Mouse (Mus musculus): ENCODE data around the gene Mtln. TPM values are rescaled to one million over a fixed set of nuclear protein-coding genes. Genes with fewer than 3 reads are reported as not detected.

Gene Mtln
- 1 to 10 TPM in 17 of 26 experiments, not detected in 9; 1.2 to 6.9 (median 2.2) TPM for total RNA-seq (2018; cell fraction: chromatin; rRNA removed)
- total RNA-seq (2018; cell fraction: cytosol; rRNA removed): 10 to 100 TPM; 20.0 to 33.9 (median 28.5) TPM
- 10 to 100 TPM in 6 of 26 experiments, 1 to 10 TPM in 20; 1.7 to 14.7 (median 6.1) TPM for total RNA-seq (2018; cell fraction: nucleus; rRNA removed)
- polyA plus RNA-seq (2018): 13.5 to 46.6 TPM (median 24.9 TPM) in 3 replicates

GRCm38 (mm10) chr2:127791919-127792603, at the start of gene Mtln:
Gene Mtln, minus strand, starts transcription at chr2:127792488.
- WGBS (ENCODE audit: missing documents): 0% methylated on average over 37 of the region's 37 CpGs
- no peaks in the 10 kb centered on the region for H3K36me3 ChIP-seq (ENCODE audit: inconsistent target)

GRCm38 (mm10) chr2:127841402-127841801, 49.1 kb upstream of the Mtln start:
- H3K79me2 ChIP-seq (ENCODE audit: inconsistent target): no peaks in the 10 kb centered on the region
- no peak overlapping the region for H3K27ac ChIP-seq
- no peaks in the 10 kb centered on the region for H3K36me3 ChIP-seq (ENCODE audit: inconsistent target)
- 100% methylated on average over 1 of the region's 1 CpGs for WGBS (ENCODE audit: missing documents)
- no peak overlapping the region for H3K4me3 ChIP-seq (ENCODE audit: inconsistent target)

More at GRCm38 (mm10) chr2:127791919-127792603, at the start of gene Mtln:
- H3K4me3 ChIP-seq (ENCODE audit: inconsistent target): peak within 1 kb of the TSS; percentile 60
- H3K79me2 ChIP-seq (ENCODE audit: inconsistent target): peaks cover 8% of the 10 kb centered on the region; the same call in 1 of the 2 replicates
- H3K27ac ChIP-seq: peak within 1 kb of the TSS; percentile 27; the same call in 1 of the 2 replicates

GRCm38 (mm10) chr2:127839425-127839824, 47.1 kb upstream of the Mtln start:
- Histone ChIP-seq H3K79me2 (ENCODE audit: inconsistent target) (no peaks in the 10 kb centered on the region), H3K36me3 (ENCODE audit: inconsistent target) (no peaks in the 10 kb centered on the region), H3K27ac (no peak overlapping the region), H3K4me3 (ENCODE audit: inconsistent target) (no peak overlapping the region)
- WGBS (ENCODE audit: missing documents): 41% methylated on average over 11 of the region's 11 CpGs

GRCm38 (mm10) chr2:127838576-127838975, 46.3 kb upstream of the Mtln start, which contains the start of gene Acoxl:
Gene Acoxl, plus strand, starts transcription at chr2:127838876.
- H3K79me2 ChIP-seq (ENCODE audit: inconsistent target): no peaks in the 10 kb centered on the region
- H3K4me3 ChIP-seq (ENCODE audit: inconsistent target): no peak within 1 kb of the TSS
- no peaks in the 10 kb centered on the region for H3K36me3 ChIP-seq (ENCODE audit: inconsistent target)
- 71% methylated on average over 7 of the region's 7 CpGs for WGBS (ENCODE audit: missing documents)
- H3K27ac ChIP-seq: no peak within 1 kb of the TSS

- H3K36me3 ChIP-seq (ENCODE audit: inconsistent target): no peaks in the 10 kb centered on the region
- peak overlapping the region; percentile 37; the same call in 1 of the 2 replicates for H3K27ac ChIP-seq
- peaks cover 33% of the 10 kb centered on the region for H3K79me2 ChIP-seq (ENCODE audit: inconsistent target)
- H3K4me3 ChIP-seq (ENCODE audit: inconsistent target): no peak overlapping the region
- WGBS (ENCODE audit: missing documents): 0% methylated on average over 2 of the region's 2 CpGs
These were observed 40.5 kb upstream of the Mtln start for GRCm38 (mm10) chr2:127832833-127833190.

GRCm38 (mm10) chr2:127832103-127832832, 40.0 kb upstream of the Mtln start:
- WGBS (ENCODE audit: missing documents): 8% methylated on average over 11 of the region's 11 CpGs
- Histone ChIP-seq H3K79me2 (ENCODE audit: inconsistent target) (peaks cover 33% of the 10 kb centered on the region), H3K4me3 (ENCODE audit: inconsistent target) (peak overlapping the region; percentile 65), H3K27ac (peak overlapping the region; percentile 37), H3K36me3 (ENCODE audit: inconsistent target) (no peaks in the 10 kb centered on the region)

GRCm38 (mm10) chr2:127831401-127832102, 39.3 kb upstream of the Mtln start, which contains the start of gene Bub1:
Gene Bub1, minus strand, starts transcription at chr2:127831865.
- under 1% methylated on average over 56 of the region's 56 CpGs for WGBS (ENCODE audit: missing documents)
- H3K79me2 ChIP-seq (ENCODE audit: inconsistent target): peaks cover 33% of the 10 kb centered on the region
- H3K27ac ChIP-seq: peak within 1 kb of the TSS; percentile 52
- H3K4me3 ChIP-seq (ENCODE audit: inconsistent target): peak within 1 kb of the TSS; percentile 65
- H3K36me3 ChIP-seq (ENCODE audit: inconsistent target): no peaks in the 10 kb centered on the region

GRCm38 (mm10) chr2:127789651-127790270, 2.5 kb downstream of the Mtln start:
- H3K36me3 ChIP-seq (ENCODE audit: inconsistent target): no peaks in the 10 kb centered on the region
- 57% methylated on average over 9 of the region's 9 CpGs for WGBS (ENCODE audit: missing documents)
- peaks cover 8% of the 10 kb centered on the region; the same call in 1 of the 2 replicates for H3K79me2 ChIP-seq (ENCODE audit: inconsistent target)
- no peak overlapping the region for H3K27ac ChIP-seq
- no peak overlapping the region for H3K4me3 ChIP-seq (ENCODE audit: inconsistent target)

GRCm38 (mm10) chr2:127789138-127789537, 3.1 kb downstream of the Mtln start:
- no peaks in the 10 kb centered on the region for H3K36me3 ChIP-seq (ENCODE audit: inconsistent target)
- H3K79me2 ChIP-seq (ENCODE audit: inconsistent target): peaks cover 8% of the 10 kb centered on the region; the same call in 1 of the 2 replicates
- H3K4me3 ChIP-seq (ENCODE audit: inconsistent target): peak overlapping the region; percentile 51
- 7% methylated on average over 11 of the region's 11 CpGs for WGBS (ENCODE audit: missing documents)
- peak overlapping the region; percentile 35 for H3K27ac ChIP-seq

- 2% methylated on average over 39 of the region's 40 CpGs for WGBS (ENCODE audit: missing documents)
- Histone ChIP-seq H3K36me3 (ENCODE audit: inconsistent target) (no peaks in the 10 kb centered on the region), H3K79me2 (ENCODE audit: inconsistent target) (peaks cover 8% of the 10 kb centered on the region; the same call in 1 of the 2 replicates), H3K27ac (peak within 1 kb of the TSS; percentile 35), H3K4me3 (ENCODE audit: inconsistent target) (peak within 1 kb of the TSS; percentile 51)
These were observed 3.7 kb downstream of the Mtln start, which contains the start of gene Nphp1 for GRCm38 (mm10) chr2:127788440-127789116. Gene Nphp1, minus strand, starts transcription at chr2:127788897.

- Histone ChIP-seq H3K36me3 (ENCODE audit: inconsistent target) (no peaks in the 10 kb centered on the region), H3K27ac (no peak overlapping the region), H3K79me2 (ENCODE audit: inconsistent target) (peaks cover 8% of the 10 kb centered on the region; the same call in 1 of the 2 replicates), H3K4me3 (ENCODE audit: inconsistent target) (no peak overlapping the region)
- whole genome bisulfite sequencing (ENCODE audit: missing documents): 86% methylated on average over 5 of the region's 5 CpGs
These were observed 5.1 kb downstream of the Mtln start for GRCm38 (mm10) chr2:127787226-127787625.

- no peak overlapping the region for H3K27ac ChIP-seq
- no peak overlapping the region for H3K4me3 ChIP-seq (ENCODE audit: inconsistent target)
- H3K36me3 ChIP-seq (ENCODE audit: inconsistent target): no peaks in the 10 kb centered on the region
- H3K79me2 ChIP-seq (ENCODE audit: inconsistent target): no peaks in the 10 kb centered on the region
- 90% methylated on average over 5 of the region's 5 CpGs for WGBS (ENCODE audit: missing documents)
These were observed 13.8 kb downstream of the Mtln start for GRCm38 (mm10) chr2:127778451-127778850.

- no peaks in the 10 kb centered on the region for H3K79me2 ChIP-seq (ENCODE audit: inconsistent target)
- no peak overlapping the region for H3K27ac ChIP-seq
- WGBS (ENCODE audit: missing documents): 90% methylated on average over 3 of the region's 3 CpGs
- H3K36me3 ChIP-seq (ENCODE audit: inconsistent target): no peaks in the 10 kb centered on the region
- H3K4me3 ChIP-seq (ENCODE audit: inconsistent target): no peak overlapping the region
These were observed 17.3 kb downstream of the Mtln start for GRCm38 (mm10) chr2:127775013-127775412.
